ENCODE assay signal across 7 mouse cellular contexts in genomic region chr11:21996661-21997560, GRCm38 (mm10). TPM values are rescaled to one million over a fixed set of nuclear protein-coding genes. Genes with fewer than 3 reads are reported as not detected.
DNase-seq lines count a peak whose midpoint lies in the region; ATAC-seq lines count a peak whose summit lies in the region.

No protein-coding gene starts in this region.

- no peak overlapping the region for H3K27ac ChIP-seq in lung, embryonic 15.5 days
- peak overlapping the region; percentile 11; the same call in 1 of the 2 replicates for H3K27ac ChIP-seq in embryonic facial prominence, embryonic 10.5 days (replicated peaks)
- no peak overlapping the region for H3K27ac ChIP-seq in heart, embryonic 16.5 days (ENCODE audit: low read length)
- peak overlapping the region; percentile 86 for H3K27ac ChIP-seq in midbrain, embryonic 13.5 days

- H3K4me3 ChIP-seq in lung, embryonic 15.5 days: peak overlapping the region; percentile 31
- peak overlapping the region; percentile 73 for H3K4me3 ChIP-seq in embryonic facial prominence, embryonic 10.5 days
- H3K4me3 ChIP-seq in heart, embryonic 16.5 days (ENCODE audit: low read length): peak overlapping the region; percentile 47
- peak overlapping the region; percentile 67 for H3K4me3 ChIP-seq in midbrain, embryonic 13.5 days (replicated peaks)

- DNase-seq in lung, adult 18-20 months: no peak
- DNase-seq in embryonic facial prominence, embryonic 10.5 days (ENCODE audit: low spot score): peak; percentile 74
- peak; percentile 17 to 44 for DNase-seq in kidney, postnatal 25 days
- DNase-seq in yolk sac, embryonic 10.5 days (ENCODE audit: low spot score): peak; percentile 38

- H3K9me3 ChIP-seq in lung, embryonic 15.5 days: no peaks in the 10 kb centered on the region
- peaks cover 3% of the 10 kb centered on the region; the same call in 1 of the 2 replicates for H3K9me3 ChIP-seq in embryonic facial prominence, embryonic 10.5 days
- H3K9me3 ChIP-seq in heart, embryonic 16.5 days (replicated peaks; ENCODE audit: control insufficient read depth, low read length): no peaks in the 10 kb centered on the region
- H3K9me3 ChIP-seq in midbrain, embryonic 13.5 days: no peaks in the 10 kb centered on the region

- H3K9ac ChIP-seq in lung, embryonic 15.5 days: no peak overlapping the region
- no peak overlapping the region for H3K9ac ChIP-seq in heart, embryonic 16.5 days (ENCODE audit: low read length)
- H3K9ac ChIP-seq in midbrain, embryonic 13.5 days (replicated peaks): peak overlapping the region; percentile 86

- H3K27me3 ChIP-seq in lung, embryonic 15.5 days: peaks cover 94% of the 10 kb centered on the region
- H3K27me3 ChIP-seq in embryonic facial prominence, embryonic 10.5 days (replicated peaks; ENCODE audit: low read depth, poor library complexity, severe bottlenecking): peaks cover 100% of the 10 kb centered on the region
- peaks cover 88% of the 10 kb centered on the region for H3K27me3 ChIP-seq in heart, embryonic 16.5 days (ENCODE audit: control insufficient read depth, insufficient read depth, low read length)
- peaks cover 64% of the 10 kb centered on the region for H3K27me3 ChIP-seq in midbrain, embryonic 13.5 days

- H3K36me3 ChIP-seq in lung, embryonic 15.5 days: no peaks in the 10 kb centered on the region
- H3K36me3 ChIP-seq in embryonic facial prominence, embryonic 10.5 days (replicated peaks): no peaks in the 10 kb centered on the region
- H3K36me3 ChIP-seq in heart, embryonic 16.5 days (ENCODE audit: control insufficient read depth, insufficient read depth): no peaks in the 10 kb centered on the region
- no peaks in the 10 kb centered on the region for H3K36me3 ChIP-seq in midbrain, embryonic 13.5 days

- ATAC-seq in lung, embryonic 15.5 days (ENCODE audit: borderline replicate concordance, extremely low read depth, low FRiP score, low TSS enrichment): no peak
- no peak for ATAC-seq in heart, embryonic 16.5 days (replicated peaks; ENCODE audit: extremely low read depth, insufficient read depth, low FRiP score)
- ATAC-seq in midbrain, embryonic 13.5 days: peak; percentile 59

- peak overlapping the region; percentile 51 for H3K4me2 ChIP-seq in lung, embryonic 15.5 days
- H3K4me2 ChIP-seq in heart, embryonic 16.5 days (ENCODE audit: low read depth, low read length): peak overlapping the region; percentile 66
- peak overlapping the region; percentile 76 for H3K4me2 ChIP-seq in midbrain, embryonic 13.5 days (replicated peaks)

- H3K4me1 ChIP-seq in lung, embryonic 15.5 days: peaks cover 41% of the 10 kb centered on the region
- peaks cover 45% of the 10 kb centered on the region for H3K4me1 ChIP-seq in embryonic facial prominence, embryonic 10.5 days
- H3K4me1 ChIP-seq in heart, embryonic 16.5 days (ENCODE audit: control insufficient read depth, insufficient read depth, low read length): peaks cover 17% of the 10 kb centered on the region
- peaks cover 79% of the 10 kb centered on the region for H3K4me1 ChIP-seq in midbrain, embryonic 13.5 days (replicated peaks)

- under 1% methylated on average over 58 of the region's 63 CpGs for WGBS in lung, embryonic 15.5 days
- WGBS in embryonic facial prominence, embryonic 10.5 days: under 1% methylated on average over 63 of the region's 63 CpGs
- 1% methylated on average over 60 of the region's 63 CpGs for WGBS in heart, embryonic 16.5 days
- 1% methylated on average over 63 of the region's 63 CpGs for WGBS in midbrain, embryonic 13.5 days

RNA-seq across cellular contexts. Expression of gene Otx1, which starts 5.8 kb away (rescaled TPM):
- polyA plus RNA-seq in lung, embryonic 15.5 days (2015; fragmentation: Nextera tagmentation; extraction: Ambion mirVana): 0.25 and 0.50 TPM in 2 replicates
- 7.3 and 7.6 TPM in 2 replicates for polyA plus RNA-seq in embryonic facial prominence, embryonic 10.5 days (2016; fragmentation: Nextera tagmentation; extraction: Ambion mirVana)
- 0.13 and 0.26 TPM in 2 replicates for polyA plus RNA-seq in heart, embryonic 16.5 days (2015; fragmentation: Nextera tagmentation; extraction: Ambion mirVana)
- 23.2 and 23.5 TPM in 2 replicates for polyA plus RNA-seq in midbrain, embryonic 13.5 days (2015; fragmentation: Nextera tagmentation; extraction: Ambion mirVana)

Comparison
In these comparisons a context has a peak if more than half of its experiments do, and no peak if none do; other contexts are left out.
1. H3K27ac ChIP-seq: peak in embryonic facial prominence, embryonic 10.5 days (single experiment) and midbrain, embryonic 13.5 days (single experiment); none in lung, embryonic 15.5 days (single experiment) and heart, embryonic 16.5 days (single experiment).
2. DNase-seq: peak in embryonic facial prominence, embryonic 10.5 days (single experiment), kidney, postnatal 25 days (2 of 2) and yolk sac, embryonic 10.5 days (single experiment); none in lung, adult 18-20 months (0 of 2).
3. Peak in every context shown above with its lines, with median percentiles within 50 percentile points of each other: H3K4me2 ChIP-seq and H3K4me3 ChIP-seq.